Mouse (Mus musculus): ENCODE results near the gene Ifih1. TPM values are rescaled to one million over a fixed set of nuclear protein-coding genes. Genes with fewer than 3 reads are reported as not detected.

Gene Ifih1
- total and polyA plus RNA-seq, 2 experiments: 7.4 to 27.9 TPM

DNA sequence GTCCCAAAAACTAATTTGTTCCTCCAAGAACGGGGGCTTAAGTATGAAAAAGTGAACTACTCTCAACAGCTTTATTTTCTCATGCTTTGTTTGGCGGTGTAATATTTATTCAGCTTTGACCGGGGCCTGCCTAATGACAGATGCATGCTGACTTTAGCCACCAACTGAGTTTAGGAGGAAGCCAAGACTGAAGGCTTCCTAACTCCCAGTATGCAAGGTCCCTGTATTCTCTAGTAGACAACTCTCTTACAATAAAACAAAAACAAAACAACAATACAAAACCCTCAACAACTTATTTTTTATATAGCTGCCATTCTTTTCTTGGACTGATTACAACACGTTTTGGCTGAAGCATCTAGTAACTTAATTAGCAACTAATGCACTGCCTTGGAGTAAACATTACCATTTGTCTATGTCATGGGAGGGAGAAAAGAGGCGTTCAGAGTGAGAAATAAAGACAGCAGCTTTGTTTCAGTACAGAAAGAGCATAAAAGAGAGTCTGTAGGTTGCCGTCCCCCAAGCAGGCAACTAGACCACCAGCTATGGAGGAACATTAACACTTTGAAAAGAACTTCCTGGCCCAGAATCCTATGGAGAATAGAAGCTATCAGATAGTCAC is 725 bp upstream of the Ifih1 start:
- H3K4me1 ChIP-seq (ENCODE audit: control insufficient read depth, insufficient read depth, low read length): peaks cover 9% of the 10 kb centered on the region; the same call in 1 of the 2 replicates
- H3K4me3 ChIP-seq (ENCODE audit: insufficient read depth, low read depth, low read length): peak overlapping the region; percentile 78
- peak; percentile 31 for DNase-seq (ENCODE audit: extremely low read depth, low read depth, low spot score)
- WGBS: 21% methylated on average over 6 of the region's 6 CpGs
- H3K27me3 ChIP-seq (ENCODE audit: control insufficient read depth, insufficient read depth, low read length): no peaks in the 10 kb centered on the region
- peak overlapping the region; percentile 66 for H3K27ac ChIP-seq (replicated peaks; ENCODE audit: insufficient read depth, low read depth, low read length)
- H3K79me2 ChIP-seq (ENCODE audit: control insufficient read depth, insufficient read depth, low read length): peaks cover 5% of the 10 kb centered on the region; the same call in 1 of the 2 replicates
- no peaks in the 10 kb centered on the region for H3K36me3 ChIP-seq (ENCODE audit: control insufficient read depth, insufficient read depth, low read length)
- no peak for TF ChIP-seq CTCF (IDR thresholded peaks at IDR 0.05; ENCODE audit: low read depth, low read length)
- no peak for TF ChIP-seq POLR2A (IDR thresholded peaks at IDR 0.05; ENCODE audit: extremely low read depth, insufficient read depth, low read length)
- H3K9ac ChIP-seq (ENCODE audit: low read depth, low read length): peak overlapping the region; percentile 27

- H3K27me3 ChIP-seq (ENCODE audit: control insufficient read depth, insufficient read depth, low read length): no peaks in the 10 kb centered on the region
- peak overlapping the region; percentile 78 for H3K4me3 ChIP-seq (ENCODE audit: insufficient read depth, low read depth, low read length)
- DNase-seq (ENCODE audit: extremely low read depth, low read depth, low spot score): no peak
- peak overlapping the region; percentile 66 for H3K27ac ChIP-seq (replicated peaks; ENCODE audit: insufficient read depth, low read depth, low read length)
- H3K4me1 ChIP-seq (ENCODE audit: control insufficient read depth, insufficient read depth, low read length): peaks cover 9% of the 10 kb centered on the region; the same call in 1 of the 2 replicates
- no peaks in the 10 kb centered on the region for H3K36me3 ChIP-seq (ENCODE audit: control insufficient read depth, insufficient read depth, low read length)
- WGBS: 12% methylated on average over 12 of the region's 12 CpGs
- peaks cover 5% of the 10 kb centered on the region; the same call in 1 of the 2 replicates for H3K79me2 ChIP-seq (ENCODE audit: control insufficient read depth, insufficient read depth, low read length)
- no peak for TF ChIP-seq CTCF (IDR thresholded peaks at IDR 0.05; ENCODE audit: low read depth, low read length)
- TF ChIP-seq POLR2A (IDR thresholded peaks at IDR 0.05; ENCODE audit: extremely low read depth, insufficient read depth, low read length): no peak
- peak overlapping the region; percentile 82 for H3K9ac ChIP-seq (ENCODE audit: low read depth, low read length)
Measured at GRCm38 (mm10) chr2:62645475-62645874, 580 bp downstream of the Ifih1 start.

DNA sequence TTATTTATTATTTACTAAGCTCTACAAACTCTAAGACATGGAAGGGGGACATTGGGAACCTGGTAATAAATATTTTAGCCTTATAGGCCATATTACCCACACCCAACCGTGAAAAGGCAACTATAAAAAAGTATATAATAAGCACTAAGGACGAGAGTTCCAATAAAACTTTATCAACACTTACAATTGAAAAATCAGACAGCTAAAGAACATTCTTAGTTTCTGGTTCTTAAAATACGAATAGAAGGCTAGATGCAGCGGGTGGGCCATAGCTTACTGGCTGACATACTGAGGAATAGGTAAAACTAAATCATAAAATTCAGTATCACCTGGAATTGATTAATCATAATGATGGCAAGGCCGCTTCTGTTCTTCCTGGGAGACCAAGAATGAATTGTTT is 1.2 kb downstream of the Ifih1 start:
- H3K4me3 ChIP-seq (ENCODE audit: insufficient read depth, low read depth, low read length): peak overlapping the region; percentile 78; the same call in 1 of the 2 replicates
- H3K4me1 ChIP-seq (ENCODE audit: control insufficient read depth, insufficient read depth, low read length): peaks cover 9% of the 10 kb centered on the region; the same call in 1 of the 2 replicates
- no peaks in the 10 kb centered on the region for H3K27me3 ChIP-seq (ENCODE audit: control insufficient read depth, insufficient read depth, low read length)
- H3K9ac ChIP-seq (ENCODE audit: low read depth, low read length): no peak overlapping the region
- no peak for DNase-seq (ENCODE audit: extremely low read depth, low read depth, low spot score)
- H3K36me3 ChIP-seq (ENCODE audit: control insufficient read depth, insufficient read depth, low read length): no peaks in the 10 kb centered on the region
- H3K27ac ChIP-seq (replicated peaks; ENCODE audit: insufficient read depth, low read depth, low read length): no peak overlapping the region
- 83% methylated on average over 5 of the region's 5 CpGs for WGBS
- TF ChIP-seq CTCF (IDR thresholded peaks at IDR 0.05; ENCODE audit: low read depth, low read length) (no peak), POLR2A (IDR thresholded peaks at IDR 0.05; ENCODE audit: extremely low read depth, insufficient read depth, low read length) (no peak)
- peaks cover 5% of the 10 kb centered on the region; the same call in 1 of the 2 replicates for H3K79me2 ChIP-seq (ENCODE audit: control insufficient read depth, insufficient read depth, low read length)

DNA sequence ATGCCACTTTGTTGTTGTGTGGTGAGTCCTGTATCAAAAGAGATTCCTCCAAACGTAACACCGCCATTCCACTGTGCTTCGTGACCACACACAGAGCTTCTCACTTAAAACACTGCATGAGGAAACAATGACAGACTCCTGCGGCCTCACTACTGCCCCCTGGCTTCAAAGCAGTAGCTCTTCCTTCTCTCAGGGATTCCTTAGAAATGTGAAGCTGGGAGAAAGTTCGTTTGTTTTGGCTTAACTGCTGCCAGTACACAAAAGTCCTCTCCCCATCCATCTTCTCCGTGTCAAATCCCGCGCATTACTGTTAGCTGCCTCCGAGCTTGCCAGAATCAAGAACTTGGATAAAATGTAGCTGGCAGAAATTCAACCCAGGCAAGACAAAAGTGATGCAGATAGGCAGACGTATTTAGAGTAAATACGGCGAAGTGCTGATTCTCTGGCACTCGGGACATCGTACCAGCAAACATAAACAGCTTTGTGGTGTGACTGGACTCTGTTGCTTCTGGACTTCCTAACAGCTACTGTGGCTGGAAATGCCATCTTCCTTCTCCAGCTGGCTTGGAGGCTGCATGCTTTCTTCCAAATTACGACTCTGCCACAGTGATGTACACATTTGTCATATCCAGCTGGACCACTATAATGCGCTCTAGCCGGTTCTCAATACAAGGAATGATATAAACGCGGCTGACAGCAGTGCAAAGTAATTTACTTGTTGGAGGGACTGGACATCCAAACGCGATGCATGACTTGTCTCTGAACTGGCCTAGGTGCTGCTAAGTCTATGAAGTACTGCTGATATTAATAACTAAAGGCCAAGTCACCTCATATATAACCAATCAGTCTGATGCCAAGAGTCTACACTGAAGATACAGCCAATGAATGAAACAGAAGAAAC is 2.4 kb downstream of the Ifih1 start:
- Histone ChIP-seq H3K9ac (ENCODE audit: low read depth, low read length) (peak overlapping the region; percentile 9; the same call in 1 of the 2 replicates), H3K4me3 (ENCODE audit: insufficient read depth, low read depth, low read length) (peak overlapping the region; percentile 40), H3K27ac (replicated peaks; ENCODE audit: insufficient read depth, low read depth, low read length) (no peak overlapping the region), H3K27me3 (ENCODE audit: control insufficient read depth, insufficient read depth, low read length) (no peaks in the 10 kb centered on the region), H3K4me1 (ENCODE audit: control insufficient read depth, insufficient read depth, low read length) (peaks cover 9% of the 10 kb centered on the region; the same call in 1 of the 2 replicates), H3K36me3 (ENCODE audit: control insufficient read depth, insufficient read depth, low read length) (peaks cover 3% of the 10 kb centered on the region; the same call in 1 of the 2 replicates), H3K79me2 (ENCODE audit: control insufficient read depth, insufficient read depth, low read length) (peaks cover 5% of the 10 kb centered on the region; the same call in 1 of the 2 replicates)
- 48% methylated on average over 21 of the region's 21 CpGs for WGBS
- TF ChIP-seq CTCF (IDR thresholded peaks at IDR 0.05; ENCODE audit: low read depth, low read length): peak; percentile 63; the same call in 1 of the 2 replicates
- TF ChIP-seq POLR2A (IDR thresholded peaks at IDR 0.05; ENCODE audit: extremely low read depth, insufficient read depth, low read length): no peak
- peak; percentile 46 for DNase-seq (ENCODE audit: extremely low read depth, low read depth, low spot score)

GRCm38 (mm10) chr2:62639869-62640268 is 6.2 kb downstream of the Ifih1 start:
- Histone ChIP-seq H3K4me1 (ENCODE audit: control insufficient read depth, insufficient read depth, low read length) (peaks cover 9% of the 10 kb centered on the region; the same call in 1 of the 2 replicates), H3K36me3 (ENCODE audit: control insufficient read depth, insufficient read depth, low read length) (peaks cover 15% of the 10 kb centered on the region), H3K27me3 (ENCODE audit: control insufficient read depth, insufficient read depth, low read length) (no peaks in the 10 kb centered on the region), H3K79me2 (ENCODE audit: control insufficient read depth, insufficient read depth, low read length) (peaks cover 5% of the 10 kb centered on the region; the same call in 1 of the 2 replicates), H3K27ac (replicated peaks; ENCODE audit: insufficient read depth, low read depth, low read length) (no peak overlapping the region), H3K9ac (ENCODE audit: low read depth, low read length) (no peak overlapping the region), H3K4me3 (ENCODE audit: insufficient read depth, low read depth, low read length) (no peak overlapping the region)
- no peak for TF ChIP-seq POLR2A (IDR thresholded peaks at IDR 0.05; ENCODE audit: extremely low read depth, insufficient read depth, low read length)
- no peak for TF ChIP-seq CTCF (IDR thresholded peaks at IDR 0.05; ENCODE audit: low read depth, low read length)
- DNase-seq (ENCODE audit: extremely low read depth, low read depth, low spot score): no peak
- WGBS: 80% methylated on average over 2 of the region's 2 CpGs

Data from liver, adult 2 months (tissue).